Comparison of ENCODE assay signal across 9 mouse cellular contexts in genomic region chr7:6777107-6777506, GRCm38 (mm10). TPM values are rescaled to one million over a fixed set of nuclear protein-coding genes. Genes with fewer than 3 reads are reported as not detected.
A peak's percentile ranks its signal among the peaks of the same experiment; 100 is the strongest.
DNase-seq lines count a peak whose midpoint lies in the region; ATAC-seq and TF ChIP-seq lines count a peak whose summit lies in the region.
"Had no signal": no experiment of that assay in that cellular context is flagged by ENCODE, and none has a peak within 500 bp of the region (broad histone marks: within the 10 kb centered on the region; RNA-seq: fewer than 3 reads in every experiment).

No protein-coding gene starts in this region.

- H3K4me2 ChIP-seq in heart, embryonic 11.5 days, result peak overlapping the region; percentile 35
- no peak overlapping the region for H3K4me2 ChIP-seq in intestine, embryonic 15.5 days (replicated peaks)

- H3K9ac ChIP-seq in heart, embryonic 11.5 days (ENCODE audit: low read depth, low read length), result peak overlapping the region; percentile 17; the same call in 1 of the 2 replicates
- H3K9ac ChIP-seq in intestine, embryonic 15.5 days, result no peak overlapping the region

- WGBS in heart, embryonic 11.5 days (ENCODE audit: insufficient replicate concordance), result 14% methylated on average over 2 of the region's 2 CpGs
- 29% methylated on average over 2 of the region's 2 CpGs for WGBS in intestine, embryonic 15.5 days
- WGBS in thymus, adult 2 months, result 86% methylated on average over 2 of the region's 2 CpGs

- H3K27me3 ChIP-seq in heart, embryonic 11.5 days (ENCODE audit: control insufficient read depth, insufficient read depth, low read length), result no peaks in the 10 kb centered on the region
- no peaks in the 10 kb centered on the region for H3K27me3 ChIP-seq in intestine, embryonic 15.5 days (replicated peaks)
- no peaks in the 10 kb centered on the region for H3K27me3 ChIP-seq in thymus, adult 2 months (ENCODE audit: control insufficient read depth, insufficient read depth, low read length)

- peak; percentile 41; the same call in 1 of the 2 replicates for ATAC-seq in heart, embryonic 11.5 days (replicated peaks; ENCODE audit: insufficient number of reproducible peaks, low FRiP score, low TSS enrichment)
- peak; percentile 52 for ATAC-seq in intestine, embryonic 15.5 days

- no peak for DNase-seq in heart, adult 18-20 months
- peak; percentile 38 for DNase-seq in brain, embryonic 14.5 days (ENCODE audit: low read depth)
- peak; percentile 48 for DNase-seq in lung, postnatal 14 days
- no peak for DNase-seq in thymus, adult 2 months
- DNase-seq in left cerebral cortex, postnatal 25 days (ENCODE audit: low spot score in 2 of 2), result no peak
- no peak for DNase-seq in right cerebral cortex, postnatal 25 days

- H3K27ac ChIP-seq in heart, embryonic 11.5 days (ENCODE audit: low read depth, low read length), result peak overlapping the region; percentile 83
- H3K27ac ChIP-seq in intestine, embryonic 15.5 days, result peak overlapping the region; percentile 61
- H3K27ac ChIP-seq in thymus, adult 2 months (ENCODE audit: control insufficient read depth, insufficient read depth, low read length), result no peak overlapping the region

- H3K9me3 ChIP-seq in heart, embryonic 11.5 days (replicated peaks; ENCODE audit: control insufficient read depth, low read length), result no peaks in the 10 kb centered on the region
- H3K9me3 ChIP-seq in intestine, embryonic 15.5 days, result no peaks in the 10 kb centered on the region
- H3K9me3 ChIP-seq: G1E had no signal

- TF ChIP-seq CTCF in brain, embryonic 14.5 days (IDR thresholded peaks at IDR 0.05; ENCODE audit: borderline replicate concordance, extremely low read depth, insufficient read depth, insufficient read length), result no peak
- no peak for TF ChIP-seq CTCF in thymus, adult 2 months (IDR thresholded peaks at IDR 0.05; ENCODE audit: borderline replicate concordance, control insufficient read depth, extremely low read depth, insufficient read depth, low read length, poor library complexity)

- H3K36me3 ChIP-seq in heart, embryonic 11.5 days (ENCODE audit: control insufficient read depth, insufficient read depth, low read length), result no peaks in the 10 kb centered on the region
- H3K36me3 ChIP-seq in intestine, embryonic 15.5 days, result no peaks in the 10 kb centered on the region
- H3K36me3 ChIP-seq in thymus, adult 2 months (ENCODE audit: control insufficient read depth, insufficient read depth, low read length), result no peaks in the 10 kb centered on the region
- H3K36me3 ChIP-seq: G1E had no signal

- no peak overlapping the region for H3K4me3 ChIP-seq in heart, embryonic 11.5 days (ENCODE audit: low read depth, low read length)
- H3K4me3 ChIP-seq in intestine, embryonic 15.5 days (replicated peaks), result no peak overlapping the region
- H3K4me3 ChIP-seq in thymus, adult 2 months (ENCODE audit: control insufficient read depth, insufficient read depth, low read length), result no peak overlapping the region

- H3K4me1 ChIP-seq in heart, embryonic 11.5 days (ENCODE audit: control insufficient read depth, insufficient read depth, low read length), result peaks cover 28% of the 10 kb centered on the region
- peaks cover 32% of the 10 kb centered on the region for H3K4me1 ChIP-seq in intestine, embryonic 15.5 days (replicated peaks)
- no peaks in the 10 kb centered on the region for H3K4me1 ChIP-seq in thymus, adult 2 months (replicated peaks; ENCODE audit: control insufficient read depth, insufficient read depth, low read length)

- TF ChIP-seq POLR2A in brain, embryonic 14.5 days (IDR thresholded peaks at IDR 0.05; ENCODE audit: borderline replicate concordance, extremely low read depth, insufficient read depth, insufficient read length, poor library complexity, severe bottlenecking), result no peak
- no peak for TF ChIP-seq POLR2A in thymus, adult 2 months (IDR thresholded peaks at IDR 0.05; ENCODE audit: control insufficient read depth, extremely low read depth, insufficient read depth, low read length, poor library complexity)

- intact Hi-C loops in left cerebral cortex, postnatal 25 days (cut with DNase I), result loop anchor here (2.0 to 5.0 kb wide), 3 partner anchors 140 to 398 kb away; no protein-coding TSS in a partner anchor

RNA-seq across cellular contexts. Expression of gene Usp29, which starts 46.7 kb away (rescaled TPM):
- polyA plus RNA-seq in heart, embryonic 11.5 days (2014; fragmentation: Nextera tagmentation; extraction: Ambion mirVana), result 14.5 and 15.5 TPM in 2 replicates
- not detected for total RNA-seq in heart, adult 18-20 months (2021)
- 21.1 and 38.4 TPM in 2 replicates for polyA plus RNA-seq in brain, embryonic 14.5 days (2012; rRNA removed)
- 3.4 and 4.1 TPM in 2 replicates for polyA plus RNA-seq in intestine, embryonic 15.5 days (2015; fragmentation: Nextera tagmentation; extraction: Ambion mirVana)
- not detected in 2 replicates for polyA plus RNA-seq in thymus, adult 2 months (2012; rRNA removed)
- total RNA-seq in left cerebral cortex, postnatal 25 days (2021), result 10 to 100 TPM; 41.2 to 43.8 TPM

RNA-seq across cellular contexts. Expression of gene Peg3, which starts 46.9 kb away (rescaled TPM):
- polyA plus RNA-seq in heart, embryonic 11.5 days (2014; fragmentation: Nextera tagmentation; extraction: Ambion mirVana), result 214 TPM in 2 replicates
- total RNA-seq in heart, adult 18-20 months (2021), result 1 to 10 TPM; 3.3 to 6.2 TPM
- polyA plus RNA-seq in brain, embryonic 14.5 days (2012; rRNA removed), result 58.8 and 88.4 TPM in 2 replicates
- polyA plus RNA-seq in intestine, embryonic 15.5 days (2015; fragmentation: Nextera tagmentation; extraction: Ambion mirVana), result 103 and 113 TPM in 2 replicates
- 0.60 and 1.0 TPM in 2 replicates for polyA plus RNA-seq in thymus, adult 2 months (2012; rRNA removed)
- 100 to 1,000 TPM; 201 to 222 TPM for total RNA-seq in left cerebral cortex, postnatal 25 days (2021)

Comparison
In these comparisons a context has a peak if more than half of its experiments do, and no peak if none do; other contexts are left out.
1. DNase-seq: peak in brain, embryonic 14.5 days (single experiment) and lung, postnatal 14 days (single experiment); none in heart, adult 18-20 months (0 of 2), thymus, adult 2 months (single experiment), left cerebral cortex, postnatal 25 days (0 of 2) and right cerebral cortex, postnatal 25 days (single experiment).
2. RNA of gene Peg3, which starts 46.9 kb away (polyA plus RNA-seq): 214 TPM in heart, embryonic 11.5 days, 103 to 113 TPM in intestine, embryonic 15.5 days and 58.8 to 88.4 TPM in brain, embryonic 14.5 days; 0.60 to 1.0 TPM in thymus, adult 2 months; every median in the first group is over 10 times any median in the second.